Mouse (Mus musculus) thymus, adult 2 months (tissue): ENCODE results near the gene A930004D18Rik. TPM values are rescaled to one million over a fixed set of nuclear protein-coding genes. Genes with fewer than 3 reads are reported as not detected.

Experiments used
- DNase-seq: peaks from one replicate; pipeline ENCODE4 v3.0.0; 2021
- H3K27ac ChIP-seq: fragments of 200-500 bp; 2 replicates; pipeline ENCODE4 v1.5.1; 2012; ENCODE audit warnings: low read length, control low read depth; ENCODE audit not compliant: control insufficient read depth, insufficient read depth
- H3K27me3 ChIP-seq: fragments of 200-500 bp; 2 replicates; pipeline ENCODE4 v1.6.1; 2012; ENCODE audit warnings: mild to moderate bottlenecking, low read length, moderate library complexity, mixed read lengths; ENCODE audit not compliant: control insufficient read depth, insufficient read depth
- H3K36me3 ChIP-seq: fragments of 200-500 bp; 2 replicates; pipeline ENCODE4 v1.6.1; 2012; ENCODE audit warnings: mild to moderate bottlenecking, low read length, moderate library complexity; ENCODE audit not compliant: control insufficient read depth, insufficient read depth
- H3K4me1 ChIP-seq: fragments of 200-500 bp; replicated peaks from 2 replicates; pipeline ENCODE4 v1.6.1; 2012; ENCODE audit warnings: low read length; ENCODE audit not compliant: control insufficient read depth, insufficient read depth
- H3K4me3 ChIP-seq: fragments of 200-500 bp; 2 replicates; pipeline ENCODE4 v1.5.1; 2012; ENCODE audit warnings: mild to moderate bottlenecking, low read length, control low read depth, moderate library complexity; ENCODE audit not compliant: control insufficient read depth, insufficient read depth
- CTCF ChIP-seq: fragments of 200-500 bp; IDR thresholded peaks from 2 replicates; pipeline ENCODE4 v1.5.1; 2012; ENCODE audit warnings: mild to moderate bottlenecking, control low read depth, low read length, moderate library complexity, borderline replicate concordance; ENCODE audit not compliant: control insufficient read depth, poor library complexity, insufficient read depth; ENCODE audit errors: extremely low read depth
- POLR2A ChIP-seq: fragments of 200-500 bp; IDR thresholded peaks from 2 replicates; pipeline ENCODE4 v1.6.1; 2012; ENCODE audit warnings: mild to moderate bottlenecking, low read length, control low read depth, moderate library complexity; ENCODE audit not compliant: control insufficient read depth, poor library complexity, insufficient read depth; ENCODE audit errors: extremely low read depth
- WGBS: fragments of 180-500 bp; shearing (Covaris S2); methylation state at CpG from one replicate; pipeline ENCODE4 v1.1.7; 2018; 5-methylcytosine and 5-hydroxymethylcytosine counted together
- polyA plus RNA-seq: library from polyadenylated mRNA; depleted of rRNA; stranded (reverse); fragments of >200 nt; gene quantifications from 2 replicates; pipeline ENCODE4 v1.2.3, GENCODE M21; 2012

The A930004D18Rik gene
- polyA plus RNA-seq, 1 experiment = 0.75 TPM

DNA sequence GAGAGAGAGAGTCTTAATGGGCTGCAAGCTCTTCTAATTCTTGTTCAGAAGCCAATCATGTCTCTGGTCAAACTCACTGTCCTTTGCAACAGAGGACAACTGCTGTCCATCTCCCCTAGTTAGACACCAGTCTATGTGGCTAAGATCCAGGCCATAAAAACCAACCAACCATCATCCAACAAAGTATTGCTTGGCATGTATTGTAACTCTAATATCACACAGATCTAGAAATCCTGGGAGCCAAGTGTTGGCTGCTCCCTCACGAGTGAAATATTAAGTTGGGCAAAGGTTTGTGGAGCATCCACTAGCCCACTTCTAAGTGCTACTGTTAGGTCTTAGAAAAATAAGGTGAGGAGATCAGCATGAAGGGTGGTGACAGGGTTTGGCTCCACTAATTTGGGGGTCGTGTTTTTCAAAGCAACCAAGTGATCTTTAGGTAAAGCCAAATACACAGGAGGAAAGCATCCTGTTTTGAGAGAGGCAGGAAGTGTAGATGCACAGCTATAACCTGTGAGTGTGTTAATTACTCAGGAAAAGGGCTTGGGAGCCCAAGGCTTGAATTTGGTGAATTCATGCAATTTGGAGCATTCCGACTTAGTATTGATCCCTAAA lies 710 bp upstream of the A930004D18Rik start:
- Histone ChIP-seq H3K36me3 (no peaks in the 10 kb centered on the region), H3K27me3 (peaks cover 2% of the 10 kb centered on the region; the same call in 1 of the 2 replicates), H3K4me1 (no peaks in the 10 kb centered on the region), H3K4me3 (no peak overlapping the region), H3K27ac (no peak overlapping the region)
- TF ChIP-seq POLR2A (no peak), CTCF (no peak)
- WGBS = 86% methylated on average over 3 of the region's 3 CpGs
- no peak for DNase-seq

DNA sequence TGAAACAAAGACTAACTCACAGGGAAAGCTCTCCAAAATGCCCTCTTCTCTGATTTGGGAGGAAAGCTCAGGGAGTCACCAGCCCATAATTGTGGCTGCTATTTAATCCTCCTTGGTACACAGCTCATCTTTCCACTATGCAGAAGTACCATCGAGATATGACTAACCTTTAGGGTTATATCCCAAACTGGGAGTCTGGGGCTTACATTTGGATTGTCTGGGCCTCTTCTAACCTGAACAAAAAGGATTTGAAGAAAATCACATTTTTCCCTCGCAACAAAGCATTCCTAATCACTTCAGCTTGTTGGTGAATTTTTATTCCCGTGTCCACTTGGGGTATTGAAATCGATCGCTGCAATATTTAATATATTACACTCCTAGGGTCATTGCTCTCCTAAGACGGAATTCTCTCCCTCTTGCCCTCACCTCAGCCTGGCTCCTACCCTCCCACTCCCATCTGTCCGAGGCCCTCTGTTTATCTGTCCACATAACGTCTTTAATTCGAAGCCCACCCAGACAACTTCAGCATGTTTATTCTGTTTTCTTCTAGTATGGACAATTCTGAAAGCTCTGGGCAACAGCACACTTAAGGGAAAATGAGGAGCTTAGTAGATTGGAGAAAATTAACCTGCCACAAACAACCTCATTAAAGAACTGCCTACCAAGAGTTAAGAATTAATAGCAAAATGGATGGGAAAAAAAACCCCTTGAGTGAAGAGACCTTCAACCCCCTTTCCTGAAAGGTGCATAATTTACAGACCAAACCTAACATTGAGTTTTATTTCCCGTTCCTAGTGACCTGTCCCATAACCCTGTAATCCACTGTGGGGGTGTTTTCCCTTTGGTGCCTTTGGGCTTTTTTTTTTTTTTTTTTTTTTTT lies 2.9 kb downstream of the A930004D18Rik start:
- no peak for DNase-seq
- Histone ChIP-seq H3K27ac (no peak overlapping the region), H3K36me3 (no peaks in the 10 kb centered on the region), H3K4me1 (no peaks in the 10 kb centered on the region), H3K4me3 (no peak overlapping the region), H3K27me3 (peaks cover 12% of the 10 kb centered on the region)
- TF ChIP-seq POLR2A = no peak
- TF ChIP-seq CTCF = no peak
- 97% methylated on average over 10 of the region's 10 CpGs for WGBS

DNA sequence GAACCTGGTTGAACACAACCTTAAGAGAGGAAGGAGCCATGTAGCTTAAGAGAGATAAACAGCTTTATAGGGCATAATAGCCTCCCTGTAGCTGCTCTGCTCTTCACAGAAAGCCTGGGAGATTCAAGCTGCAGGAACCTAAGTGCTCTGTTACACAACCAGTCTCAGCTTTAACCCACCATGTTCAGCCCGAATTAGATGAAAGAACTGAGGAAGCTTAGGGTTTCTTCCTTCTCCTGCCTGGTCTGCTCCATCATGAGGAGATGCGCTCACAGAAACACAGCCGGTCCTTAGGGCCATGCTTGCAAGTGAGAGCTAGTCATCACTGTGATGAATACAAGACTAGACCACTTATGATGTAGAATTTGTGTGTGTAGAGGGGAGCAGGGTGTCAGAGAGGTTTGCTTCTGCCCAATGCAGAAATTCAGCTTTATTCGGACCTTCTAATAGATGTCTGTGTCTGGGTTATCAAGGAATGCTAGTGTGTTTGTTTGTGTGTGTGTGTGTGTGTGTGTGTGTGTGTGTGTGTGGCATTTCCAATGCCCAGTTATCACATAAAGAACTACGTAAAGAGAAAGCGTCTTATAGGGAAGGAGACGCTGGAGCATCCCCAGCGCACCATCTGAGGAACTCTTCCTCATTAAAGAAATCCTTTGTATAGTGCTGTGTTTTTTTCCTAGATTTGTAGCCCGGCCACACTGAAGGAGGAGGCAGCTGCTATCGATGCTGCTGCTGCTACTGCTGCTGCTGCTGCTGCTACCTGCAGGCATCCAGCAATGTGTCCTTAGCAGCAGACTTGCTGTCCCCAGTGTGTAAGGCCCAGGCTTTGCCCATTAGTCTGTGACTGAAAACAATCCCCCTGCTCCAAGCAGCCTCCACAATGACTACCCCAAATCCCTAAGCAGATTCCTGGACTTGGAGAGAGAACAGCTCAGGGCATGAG lies 4.1 kb downstream of the A930004D18Rik start:
- 91% methylated on average over 10 of the region's 10 CpGs for WGBS
- Histone ChIP-seq H3K36me3 (no peaks in the 10 kb centered on the region), H3K4me3 (no peak overlapping the region), H3K4me1 (peaks cover 4% of the 10 kb centered on the region; the same call in 1 of the 2 replicates), H3K27me3 (peaks cover 12% of the 10 kb centered on the region), H3K27ac (no peak overlapping the region)
- DNase-seq = no peak
- TF ChIP-seq CTCF (no peak), POLR2A (no peak)

DNA sequence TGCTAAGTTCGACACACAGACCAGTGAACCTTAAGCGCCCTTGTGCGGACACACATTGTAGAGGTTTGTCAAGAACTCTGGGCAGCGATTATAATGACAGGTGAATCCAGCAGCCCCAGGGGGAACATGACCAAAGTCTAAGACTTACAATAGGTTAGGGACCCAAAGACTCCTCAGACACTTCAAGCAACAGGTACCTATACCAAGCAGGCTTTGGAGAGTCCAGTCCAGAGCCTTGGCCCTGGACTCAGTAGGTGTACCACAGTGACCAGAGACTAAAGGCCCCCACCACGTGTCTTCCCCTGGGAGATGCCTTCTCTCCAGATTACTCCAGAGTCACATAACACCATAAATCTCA lies 5.0 kb downstream of the A930004D18Rik start:
- Histone ChIP-seq H3K36me3 (no peaks in the 10 kb centered on the region), H3K27me3 (peaks cover 12% of the 10 kb centered on the region), H3K4me3 (no peak overlapping the region), H3K4me1 (peaks cover 7% of the 10 kb centered on the region; the same call in 1 of the 2 replicates), H3K27ac (no peak overlapping the region)
- 96% methylated on average over 5 of the region's 5 CpGs for WGBS
- DNase-seq = no peak
- TF ChIP-seq CTCF = no peak
- TF ChIP-seq POLR2A = no peak

GRCm38 (mm10) chr2:18031831-18032537 lies 5.6 kb downstream of the A930004D18Rik start:
- WGBS = 28% methylated on average over 34 of the region's 34 CpGs
- Histone ChIP-seq H3K36me3 (no peaks in the 10 kb centered on the region), H3K4me3 (no peak overlapping the region), H3K27me3 (peaks cover 12% of the 10 kb centered on the region), H3K4me1 (peaks cover 9% of the 10 kb centered on the region), H3K27ac (no peak overlapping the region)
- TF ChIP-seq POLR2A (no peak), CTCF (no peak)
- DNase-seq = no peak
